Mouse (Mus musculus): ENCODE results near the gene Ccdc28b.

GRCm38 (mm10) chr4:129645204-129645603, 21.5 kb upstream of the Ccdc28b start:
- TF ChIP-seq POLR2A (IDR thresholded peaks at IDR 0.05; ENCODE audit: insufficient read depth, low read depth, low read length) = no peak
- TF ChIP-seq CTCF (IDR thresholded peaks at IDR 0.05; ENCODE audit: insufficient read depth, low read depth, low read length) = no peak

Data from olfactory bulb, adult 2 months (tissue).